Mouse (Mus musculus) olfactory bulb, adult 2 months (tissue): ENCODE results near the gene Srgap2.

ENCODE experiments used
- CTCF ChIP-seq: fragments of 200-500 bp; IDR thresholded peaks from 2 replicates; pipeline ENCODE4 v1.5.1; 2012; ENCODE audit warnings: low read depth, mild to moderate bottlenecking, low read length, moderate library complexity; ENCODE audit not compliant: insufficient read depth
- POLR2A ChIP-seq: fragments of 200-500 bp; IDR thresholded peaks from 2 replicates; pipeline ENCODE4 v1.6.1; 2012; ENCODE audit warnings: mild to moderate bottlenecking, low read depth, low read length, moderate library complexity; ENCODE audit not compliant: insufficient read depth

DNA sequence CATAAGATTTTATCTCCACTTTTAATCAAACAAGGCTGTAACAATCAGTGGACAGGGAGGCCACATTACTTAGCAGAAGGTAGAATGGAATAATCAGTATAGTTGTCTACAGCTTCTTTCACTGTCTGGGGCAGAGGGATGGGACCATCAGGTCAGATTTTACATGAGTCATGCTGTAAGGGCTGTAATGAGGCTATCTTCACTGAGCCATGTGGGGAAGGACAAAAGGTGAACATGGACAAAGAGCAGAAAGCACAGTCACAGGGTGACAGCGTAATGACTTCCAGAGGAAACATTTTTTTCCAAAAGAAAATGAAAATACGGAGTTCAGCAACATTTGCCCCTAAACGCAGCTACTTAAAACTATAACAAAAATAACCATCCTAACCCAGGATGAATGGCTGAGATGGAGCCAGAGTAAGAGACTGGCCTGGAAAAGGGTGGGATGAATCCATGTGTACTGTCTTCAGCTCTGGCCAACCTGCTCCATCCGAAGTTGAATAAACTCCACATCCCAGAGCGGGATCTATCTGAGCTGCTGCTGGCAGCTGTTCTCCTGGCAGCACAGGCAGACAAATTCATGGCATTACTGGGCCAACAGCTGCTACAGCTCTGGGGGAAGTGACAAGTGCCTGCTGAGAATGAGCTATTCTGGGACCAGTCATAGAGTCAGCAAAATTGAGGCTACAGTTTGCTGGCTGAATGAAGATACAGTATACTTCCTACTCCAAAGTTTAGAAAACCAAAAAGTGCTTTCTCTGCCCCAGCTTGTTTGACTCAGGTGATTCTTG is 95.5 kb downstream of the Srgap2 start:
- no peak for TF ChIP-seq POLR2A
- TF ChIP-seq CTCF: no peak
